Mouse (Mus musculus) thymus, adult 2 months (tissue): ENCODE results near the gene Hist1h1a. TPM values are rescaled to one million over a fixed set of nuclear protein-coding genes. Genes with fewer than 3 reads are reported as not detected.
A peak's percentile ranks its signal among the peaks of the same experiment; 100 is the strongest.

ENCODE experiments used
- DNase-seq: peaks from one replicate; pipeline ENCODE4 v3.0.0; 2021
- H3K27ac ChIP-seq: fragments of 200-500 bp; 2 replicates; pipeline ENCODE4 v1.5.1; 2012; ENCODE audit warnings: low read length, control low read depth; ENCODE audit not compliant: control insufficient read depth, insufficient read depth
- H3K27me3 ChIP-seq: fragments of 200-500 bp; 2 replicates; pipeline ENCODE4 v1.6.1; 2012; ENCODE audit warnings: mild to moderate bottlenecking, low read length, moderate library complexity, mixed read lengths; ENCODE audit not compliant: control insufficient read depth, insufficient read depth
- H3K36me3 ChIP-seq: fragments of 200-500 bp; 2 replicates; pipeline ENCODE4 v1.6.1; 2012; ENCODE audit warnings: mild to moderate bottlenecking, low read length, moderate library complexity; ENCODE audit not compliant: control insufficient read depth, insufficient read depth
- H3K4me1 ChIP-seq: fragments of 200-500 bp; replicated peaks from 2 replicates; pipeline ENCODE4 v1.6.1; 2012; ENCODE audit warnings: low read length; ENCODE audit not compliant: control insufficient read depth, insufficient read depth
- H3K4me3 ChIP-seq: fragments of 200-500 bp; 2 replicates; pipeline ENCODE4 v1.5.1; 2012; ENCODE audit warnings: mild to moderate bottlenecking, low read length, control low read depth, moderate library complexity; ENCODE audit not compliant: control insufficient read depth, insufficient read depth
- CTCF ChIP-seq: fragments of 200-500 bp; IDR thresholded peaks from 2 replicates; pipeline ENCODE4 v1.5.1; 2012; ENCODE audit warnings: mild to moderate bottlenecking, control low read depth, low read length, moderate library complexity, borderline replicate concordance; ENCODE audit not compliant: control insufficient read depth, poor library complexity, insufficient read depth; ENCODE audit errors: extremely low read depth
- POLR2A ChIP-seq: fragments of 200-500 bp; IDR thresholded peaks from 2 replicates; pipeline ENCODE4 v1.6.1; 2012; ENCODE audit warnings: mild to moderate bottlenecking, low read length, control low read depth, moderate library complexity; ENCODE audit not compliant: control insufficient read depth, poor library complexity, insufficient read depth; ENCODE audit errors: extremely low read depth
- WGBS: fragments of 180-500 bp; shearing (Covaris S2); methylation state at CpG from one replicate; pipeline ENCODE4 v1.1.7; 2018; 5-methylcytosine and 5-hydroxymethylcytosine counted together
- polyA plus RNA-seq: library from polyadenylated mRNA; depleted of rRNA; stranded (reverse); fragments of >200 nt; gene quantifications from 2 replicates; pipeline ENCODE4 v1.2.3, GENCODE M21; 2012

The Hist1h1a gene
- polyA plus RNA-seq, 1 experiment, result 18.2 TPM

DNA sequence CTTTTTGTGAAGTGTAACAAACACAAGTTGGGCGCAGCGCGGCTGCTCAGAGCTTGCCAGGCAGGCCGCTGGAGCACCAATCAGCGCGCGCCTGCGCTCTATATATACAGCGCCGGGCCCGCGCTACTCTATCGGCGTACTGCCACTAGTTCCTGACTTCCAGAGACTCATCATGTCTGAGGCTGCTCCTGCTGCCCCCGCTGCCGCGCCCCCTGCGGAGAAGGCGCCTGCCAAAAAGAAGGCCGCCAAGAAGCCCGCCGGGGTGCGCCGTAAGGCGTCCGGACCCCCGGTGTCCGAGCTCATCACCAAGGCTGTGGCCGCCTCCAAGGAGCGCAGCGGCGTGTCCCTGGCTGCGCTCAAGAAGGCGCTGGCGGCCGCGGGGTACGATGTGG is 24.8 kb upstream of the Hist1h1a start, which contains the start of gene Hist1h1c:
Hist1h1c (plus strand) TSS at position 132 of the 392 bp plus-strand sequence.
- peak; percentile 61; the same call in 1 of the 2 replicates for TF ChIP-seq CTCF
- TF ChIP-seq POLR2A, result peak; percentile 99
- WGBS, result under 1% methylated on average over 38 of the region's 38 CpGs
- H3K36me3 ChIP-seq, result no peaks in the 10 kb centered on the region

DNA sequence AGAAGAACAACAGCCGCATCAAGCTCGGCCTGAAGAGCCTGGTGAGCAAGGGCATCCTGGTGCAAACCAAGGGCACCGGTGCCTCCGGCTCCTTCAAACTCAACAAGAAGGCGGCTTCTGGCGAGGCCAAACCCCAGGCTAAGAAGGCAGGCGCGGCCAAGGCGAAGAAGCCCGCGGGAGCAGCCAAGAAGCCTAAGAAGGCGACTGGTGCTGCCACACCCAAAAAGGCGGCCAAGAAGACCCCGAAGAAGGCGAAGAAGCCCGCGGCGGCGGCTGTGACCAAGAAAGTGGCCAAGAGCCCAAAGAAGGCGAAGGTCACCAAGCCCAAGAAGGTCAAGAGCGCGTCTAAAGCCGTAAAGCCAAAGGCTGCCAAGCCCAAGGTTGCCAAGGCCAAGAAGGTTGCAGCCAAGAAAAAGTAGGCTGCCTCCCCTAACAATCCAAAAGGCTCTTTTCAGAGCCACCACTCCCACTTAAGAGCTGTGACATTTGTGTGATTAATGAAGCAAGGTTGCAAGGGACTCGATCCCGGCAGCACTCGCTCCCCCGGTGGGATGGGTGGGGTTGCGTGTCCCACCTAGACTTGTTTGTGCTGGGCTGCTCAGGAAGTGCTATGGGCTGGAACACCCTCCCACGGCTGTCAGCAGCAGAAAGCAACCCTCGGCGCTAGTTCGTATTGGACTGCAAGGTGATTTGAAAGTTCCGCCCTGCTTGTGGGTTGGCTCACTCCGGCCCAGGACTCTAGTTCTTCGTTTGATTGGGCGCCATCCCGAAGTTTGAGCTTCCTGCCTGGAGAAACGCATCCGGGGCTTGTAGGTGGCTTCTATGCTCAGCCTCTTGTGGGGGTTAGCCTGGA is 24.2 kb upstream of the Hist1h1a start:
- TF ChIP-seq CTCF, result no peak
- TF ChIP-seq POLR2A, result peak; percentile 81
- H3K4me3 ChIP-seq, result peak overlapping the region; percentile 85

More for the DNA sequence above, 24.8 kb upstream of the Hist1h1a start, which contains the start of gene Hist1h1c:
- peak; percentile 94 for DNase-seq
- H3K27ac ChIP-seq, result peak within 1 kb of the TSS; percentile 99
- peak within 1 kb of the TSS; percentile 85 for H3K4me3 ChIP-seq
- no peaks in the 10 kb centered on the region for H3K4me1 ChIP-seq
- H3K27me3 ChIP-seq, result no peaks in the 10 kb centered on the region

GRCm38 (mm10) chr13:23739922-23740252 is 23.6 kb upstream of the Hist1h1a start:
- H3K36me3 ChIP-seq, result no peaks in the 10 kb centered on the region
- DNase-seq, result no peak
- peaks cover under 1% of the 10 kb centered on the region for H3K4me1 ChIP-seq
- WGBS, result under 1% methylated on average over 14 of the region's 14 CpGs
- peak overlapping the region; percentile 99 for H3K27ac ChIP-seq
- no peaks in the 10 kb centered on the region for H3K27me3 ChIP-seq
- H3K4me3 ChIP-seq, result peak overlapping the region; percentile 85
- TF ChIP-seq CTCF, result no peak
- no peak for TF ChIP-seq POLR2A

More for the DNA sequence above, 24.2 kb upstream of the Hist1h1a start:
- Histone ChIP-seq H3K27ac (peak overlapping the region; percentile 99), H3K36me3 (no peaks in the 10 kb centered on the region), H3K27me3 (no peaks in the 10 kb centered on the region), H3K4me1 (no peaks in the 10 kb centered on the region)
- under 1% methylated on average over 39 of the region's 39 CpGs for WGBS
- DNase-seq, result peak; percentile 86

GRCm38 (mm10) chr13:23740256-23740840 is 23.1 kb upstream of the Hist1h1a start:
- Histone ChIP-seq H3K27ac (peak overlapping the region; percentile 99), H3K4me1 (peaks cover 2% of the 10 kb centered on the region), H3K36me3 (no peaks in the 10 kb centered on the region), H3K27me3 (no peaks in the 10 kb centered on the region), H3K4me3 (no peak overlapping the region)
- TF ChIP-seq CTCF (no peak), POLR2A (no peak)
- no peak for DNase-seq
- WGBS, result 32% methylated on average over 13 of the region's 13 CpGs

DNA sequence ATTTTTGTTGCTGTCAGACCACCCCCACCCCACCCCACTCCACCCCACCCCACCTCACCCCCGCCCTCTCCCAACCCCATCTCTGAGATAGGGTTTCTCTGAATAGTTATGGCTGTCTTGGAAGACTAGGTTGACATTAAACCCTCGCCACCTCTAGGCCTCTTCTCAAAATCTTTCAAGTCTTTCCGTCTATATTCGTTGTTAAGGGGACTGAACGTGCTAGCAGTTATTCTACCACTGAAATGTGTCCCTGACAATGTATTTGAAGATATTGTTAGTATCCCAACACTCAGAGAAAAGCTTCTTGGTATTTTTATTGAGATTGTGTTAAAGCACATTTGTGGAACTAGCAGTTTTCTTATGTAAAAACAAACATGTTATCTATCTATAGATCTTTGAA is 22.6 kb upstream of the Hist1h1a start:
- H3K4me1 ChIP-seq, result peaks cover 2% of the 10 kb centered on the region
- TF ChIP-seq POLR2A (no peak), CTCF (no peak)
- 68% methylated on average over 5 of the region's 5 CpGs for WGBS
- H3K27me3 ChIP-seq, result no peaks in the 10 kb centered on the region
- peak overlapping the region; percentile 99; the same call in 1 of the 2 replicates for H3K27ac ChIP-seq
- DNase-seq, result no peak
- H3K4me3 ChIP-seq, result no peak overlapping the region
- no peaks in the 10 kb centered on the region for H3K36me3 ChIP-seq

DNA sequence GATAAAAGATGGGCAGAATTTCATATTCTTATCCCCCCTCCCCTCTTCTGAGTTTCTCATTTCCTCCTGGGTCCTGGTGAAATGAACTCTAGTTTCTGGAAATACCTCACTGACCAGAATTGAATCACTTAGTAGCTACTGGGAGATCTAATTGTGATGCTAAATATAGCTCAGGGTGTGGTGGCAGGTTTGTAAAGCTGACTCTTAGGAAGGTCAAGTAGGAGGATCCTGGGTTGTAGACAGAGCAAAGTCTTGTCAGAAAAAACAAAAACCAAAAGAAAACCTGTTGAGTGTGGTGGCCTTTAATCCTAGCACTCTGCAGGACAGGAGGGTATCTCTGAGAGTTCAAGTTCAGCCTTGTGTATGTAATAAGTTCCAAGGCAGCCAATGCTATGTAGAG is 21.5 kb upstream of the Hist1h1a start:
- Histone ChIP-seq H3K27ac (no peak overlapping the region), H3K27me3 (no peaks in the 10 kb centered on the region), H3K4me1 (peaks cover 4% of the 10 kb centered on the region), H3K36me3 (no peaks in the 10 kb centered on the region), H3K4me3 (no peak overlapping the region)
- no peak for DNase-seq
- TF ChIP-seq CTCF (no peak), POLR2A (no peak)
